Mouse (Mus musculus) C2C12 (cell line): Measurements from ENCODE around the gene Irf2.

ENCODE experiments used
- CTCF ChIP-seq: IDR thresholded peaks from one replicate; pipeline ENCODE4 v1.5.1; 2011; ENCODE audit not compliant: control insufficient read depth, insufficient read depth, insufficient read length
- MYOG ChIP-seq: IDR thresholded peaks from one replicate; pipeline ENCODE4 v1.6.1; 2011; ENCODE audit not compliant: control insufficient read depth, insufficient read length; ENCODE audit errors: extremely low read depth
- USF1 ChIP-seq: IDR thresholded peaks from one replicate; pipeline ENCODE4 v1.6.1; 2011; ENCODE audit warnings: low read depth, mild to moderate bottlenecking, control low read depth, moderate library complexity

DNA sequence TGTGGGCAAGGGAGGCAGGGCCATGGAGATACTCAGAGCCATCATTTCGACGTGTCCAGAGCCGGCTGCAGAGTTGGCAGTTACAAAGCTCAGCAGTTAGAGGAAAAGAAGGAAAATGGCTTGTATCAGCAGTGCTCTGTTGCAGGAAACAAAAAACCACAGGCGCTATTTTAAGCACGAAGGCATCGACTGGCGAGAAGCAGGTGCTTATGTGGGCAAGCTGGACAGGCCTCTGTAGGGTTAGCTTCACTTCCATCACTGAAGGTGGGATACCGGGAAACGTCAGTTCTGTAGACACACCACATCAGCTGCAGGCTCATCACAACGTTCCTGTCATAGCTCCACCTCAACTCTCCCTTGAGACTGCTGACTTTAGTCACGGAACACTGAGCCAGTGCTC, 112.8 kb downstream of the Irf2 start:
- TF ChIP-seq CTCF (no peak), MYOG (no peak), USF1 (no peak)
